In the genomic region with DNA sequence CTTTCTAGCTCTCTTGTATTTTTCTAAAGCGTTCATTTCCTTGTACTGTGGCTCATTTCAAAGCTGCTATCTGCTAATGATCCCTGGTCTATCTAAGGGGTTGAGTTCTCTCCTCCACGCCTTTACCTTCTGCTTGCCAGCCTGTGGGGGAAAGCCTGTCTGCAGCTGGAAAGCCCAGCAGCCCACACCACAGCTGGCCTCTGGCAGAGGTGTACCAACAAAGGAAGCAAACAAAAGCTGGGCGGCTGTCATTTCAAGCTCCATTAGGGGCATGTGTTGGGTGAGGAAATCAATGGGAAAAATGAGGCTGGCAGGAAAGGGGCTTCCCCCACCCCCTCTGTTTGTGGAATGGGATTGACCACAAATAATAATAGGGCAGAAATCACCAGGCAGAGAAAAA, we compare ENCODE assay signal across 21 mouse cellular contexts. TPM values are rescaled to one million over a fixed set of nuclear protein-coding genes. Genes with fewer than 3 reads are reported as not detected.
"Had no signal": no experiment of that assay in that cellular context is flagged by ENCODE, and none has a peak within 500 bp of the region (broad histone marks: within the 10 kb centered on the region; RNA-seq: fewer than 3 reads in every experiment).

No protein-coding gene starts in this region.

- H3K9me3 ChIP-seq: limb, embryonic 12.5 days; limb, embryonic 15.5 days; lung, embryonic 15.5 days; megakaryocyte, embryonic 14.5 days; midbrain, embryonic 12.5 days; stomach, embryonic 15.5 days had no signal

- H3K4me1 ChIP-seq: limb, embryonic 12.5 days; limb, embryonic 15.5 days; megakaryocyte, embryonic 14.5 days; midbrain, embryonic 12.5 days; stomach, embryonic 15.5 days had no signal

- ATAC-seq: intestine, embryonic 16.5 days; liver, postnatal 0 days had no signal

- DNase-seq: kidney, adult 18-20 months; kidney, adult 9 months; kidney, postnatal 14 days; kidney, postnatal 4 days; left cerebral cortex, postnatal 4 days; liver, postnatal 0 days; lung, postnatal 10 days; lung, postnatal 36 days; retina, postnatal 1 day; right cerebral cortex, postnatal 25 days; spleen, adult 18-20 months; thymus, postnatal 25 days had no signal

- H3K36me3 ChIP-seq: limb, embryonic 12.5 days; limb, embryonic 15.5 days; lung, embryonic 15.5 days; midbrain, embryonic 12.5 days; stomach, embryonic 15.5 days had no signal

- H3K4me2 ChIP-seq: limb, embryonic 12.5 days; limb, embryonic 15.5 days; liver, embryonic 11.5 days; lung, embryonic 15.5 days; midbrain, embryonic 12.5 days; stomach, embryonic 15.5 days had no signal

- H3K4me3 ChIP-seq: limb, embryonic 12.5 days; limb, embryonic 15.5 days; lung, embryonic 15.5 days; megakaryocyte, embryonic 14.5 days; midbrain, embryonic 12.5 days; stomach, embryonic 15.5 days had no signal

- H3K27ac ChIP-seq: limb, embryonic 12.5 days; limb, embryonic 15.5 days; liver, embryonic 14.5 days; lung, embryonic 15.5 days; midbrain, embryonic 12.5 days; stomach, embryonic 15.5 days had no signal

- H3K9ac ChIP-seq: limb, embryonic 12.5 days; limb, embryonic 15.5 days; liver, embryonic 14.5 days; liver, postnatal 0 days; lung, embryonic 15.5 days; midbrain, embryonic 12.5 days; stomach, embryonic 15.5 days had no signal

- H3K27me3 ChIP-seq: limb, embryonic 12.5 days; limb, embryonic 15.5 days; lung, embryonic 15.5 days; stomach, embryonic 15.5 days had no signal

RNA-seq across cellular contexts. Expression of a gene that starts 10.7 kb away (rescaled TPM):
- polyA plus RNA-seq: liver, postnatal 0 days had no signal
